Mouse (Mus musculus) liver, adult 2 months (tissue): ENCODE data around the gene Ubl5.

Experiments
- CTCF ChIP-seq: fragments of 200-500 bp; IDR thresholded peaks from 2 replicates; pipeline ENCODE4 v1.5.1; 2011; ENCODE audit warnings: low read depth, low read length, control low read depth
- POLR2A ChIP-seq: fragments of 200-500 bp; IDR thresholded peaks from 2 replicates; pipeline ENCODE4 v1.6.1; 2011; ENCODE audit warnings: low read length, control low read depth; ENCODE audit not compliant: insufficient read depth; ENCODE audit errors: extremely low read depth

DNA sequence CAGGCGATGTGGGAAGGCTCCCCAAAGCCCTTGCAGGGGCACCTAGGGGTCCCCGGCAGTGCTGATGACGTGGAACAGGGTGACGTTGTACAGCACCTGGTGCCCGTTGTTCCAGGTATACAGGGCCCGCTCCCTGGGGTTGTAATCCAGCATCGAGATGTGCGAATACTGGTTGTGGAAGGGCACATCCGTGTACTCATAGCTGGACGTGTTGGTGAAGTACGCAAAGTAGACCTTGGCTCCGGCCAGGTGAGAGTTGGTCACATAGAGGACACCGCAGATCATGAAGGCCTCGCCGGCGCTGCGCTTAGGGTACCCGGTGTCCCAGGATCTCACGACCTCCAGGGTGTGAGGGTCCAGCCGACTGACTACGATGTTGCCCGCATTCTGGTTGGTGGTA, 25.4 kb downstream of the Ubl5 start:
- no peak for TF ChIP-seq POLR2A
- TF ChIP-seq CTCF = no peak
